Mouse (Mus musculus) E14TG2a.4 (cell line): ENCODE results near the gene Egflam.

Experiments used
- CTCF ChIP-seq: conservative IDR thresholded peaks from 2 replicates; pipeline ENCODE4 v1.5.1; 2014; ENCODE audit warnings: low read length
- NANOG ChIP-seq: IDR thresholded peaks from 2 replicates; pipeline ENCODE4 v1.6.1; 2014; ENCODE audit warnings: borderline replicate concordance, low read length, mixed read lengths
- POU5F1 ChIP-seq: IDR thresholded peaks from 2 replicates; pipeline ENCODE4 v1.6.1; 2014; ENCODE audit warnings: low read length, borderline replicate concordance

DNA sequence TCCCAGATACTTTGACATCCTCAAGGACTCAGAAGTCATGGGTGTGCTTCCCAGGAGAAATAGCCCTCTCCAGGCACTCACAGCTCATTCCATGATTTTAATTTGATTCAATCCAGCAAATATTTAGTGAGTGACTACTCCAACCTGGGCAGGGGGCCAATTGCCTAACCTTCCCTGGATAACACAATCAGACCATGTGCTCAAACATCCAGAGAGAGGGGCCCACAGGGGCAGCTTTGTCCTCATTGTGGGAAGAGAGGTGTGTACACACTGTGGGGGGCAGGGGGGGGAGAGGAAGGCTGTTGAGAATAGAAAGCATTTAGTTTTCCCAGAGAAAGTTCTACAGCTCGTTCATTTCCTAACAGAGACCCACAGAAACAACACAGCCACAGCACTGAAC is 184.5 kb downstream of the Egflam start:
- TF ChIP-seq CTCF (no peak), NANOG (no peak), POU5F1 (no peak)
